Mouse (Mus musculus) liver, embryonic 15.5 days (tissue): ENCODE measurements around the gene Hyal3. TPM values are rescaled to one million over a fixed set of nuclear protein-coding genes. Genes with fewer than 3 reads are reported as not detected.

Experiments used
- ATAC-seq: fragments of 200-750 bp; cut with Nextera tagmentation; 2 replicates; pipeline ENCODE4 v1.8.0; 2017; ENCODE audit warnings: moderate number of reproducible peaks, mild to moderate bottlenecking, moderate library complexity; ENCODE audit not compliant: insufficient read depth
- H3K27ac ChIP-seq: fragments of 300-500 bp; sonication (generic); replicated peaks from 2 replicates; pipeline ENCODE4 v1.5.1; 2015; ENCODE audit warnings: mild to moderate bottlenecking, inconsistent platforms
- H3K27me3 ChIP-seq: fragments of 300-500 bp; sonication (generic); 2 replicates; pipeline ENCODE4 v1.6.1; 2015; ENCODE audit warnings: mild to moderate bottlenecking, inconsistent platforms
- H3K36me3 ChIP-seq: fragments of 300-500 bp; sonication (generic); replicated peaks from 2 replicates; pipeline ENCODE4 v1.6.1; 2015; ENCODE audit warnings: moderate library complexity, mild to moderate bottlenecking, inconsistent platforms
- H3K4me1 ChIP-seq: fragments of 300-500 bp; sonication (generic); replicated peaks from 2 replicates; pipeline ENCODE4 v1.6.1; 2015; ENCODE audit warnings: inconsistent platforms
- H3K4me2 ChIP-seq: fragments of 300-500 bp; sonication (generic); 2 replicates; pipeline ENCODE4 v1.6.1; 2015; ENCODE audit warnings: moderate library complexity, mild to moderate bottlenecking, inconsistent platforms
- H3K4me3 ChIP-seq: fragments of 300-500 bp; sonication (generic); replicated peaks from 2 replicates; pipeline ENCODE4 v1.5.1; 2015; ENCODE audit warnings: mild to moderate bottlenecking, inconsistent platforms
- H3K9ac ChIP-seq: fragments of 300-500 bp; sonication (generic); 2 replicates; pipeline ENCODE4 v1.6.1; 2015; ENCODE audit warnings: moderate library complexity, mild to moderate bottlenecking, inconsistent platforms
- H3K9me3 ChIP-seq: fragments of 300-500 bp; sonication (generic); replicated peaks from 2 replicates; pipeline ENCODE4 v1.6.1; 2016; ENCODE audit warnings: inconsistent platforms
- WGBS: fragments of 180-500 bp; shearing (Covaris S2); methylation state at CpG from one replicate; pipeline ENCODE4 v1.1.7; 2015; ENCODE audit warnings: mixed read lengths; ENCODE audit not compliant: insufficient replicate concordance; 5-methylcytosine and 5-hydroxymethylcytosine counted together
- polyA plus RNA-seq: library from polyadenylated mRNA; unstranded; fragments of >200 nt; fragmentation: Nextera tagmentation; extraction: Ambion mirVana; gene quantifications from 2 replicates; pipeline ENCODE4 v1.2.1, GENCODE M21; 2015

Hyal3 gene
- polyA plus RNA-seq, 1 experiment from 2014 or later, result 0.64 TPM

GRCm38 (mm10) chr9:107575579-107576356 lies 4.8 kb upstream of the Hyal3 start:
- Histone ChIP-seq H3K9ac (no peak overlapping the region), H3K4me1 (peaks cover 90% of the 10 kb centered on the region), H3K36me3 (peaks cover 33% of the 10 kb centered on the region), H3K27me3 (no peaks in the 10 kb centered on the region), H3K27ac (peak overlapping the region; percentile 84), H3K4me2 (peak overlapping the region; percentile 0; the same call in 1 of the 2 replicates), H3K9me3 (no peaks in the 10 kb centered on the region), H3K4me3 (no peak overlapping the region)
- 73% methylated on average over 14 of the region's 14 CpGs for WGBS
- ATAC-seq, result no peak

GRCm38 (mm10) chr9:107576357-107577107 lies 4.1 kb upstream of the Hyal3 start, which contains the start of gene Hyal1:
TSS of gene Hyal1 (plus strand) at chr9:107576927.
- Histone ChIP-seq H3K4me1 (peaks cover 89% of the 10 kb centered on the region), H3K9me3 (no peaks in the 10 kb centered on the region), H3K36me3 (peaks cover 29% of the 10 kb centered on the region), H3K4me2 (peak within 1 kb of the TSS; percentile 76), H3K27me3 (no peaks in the 10 kb centered on the region), H3K27ac (peak within 1 kb of the TSS; percentile 84), H3K9ac (peak within 1 kb of the TSS; percentile 58), H3K4me3 (peak within 1 kb of the TSS; percentile 55)
- peak; percentile 65 for ATAC-seq
- 24% methylated on average over 16 of the region's 16 CpGs for WGBS

DNA sequence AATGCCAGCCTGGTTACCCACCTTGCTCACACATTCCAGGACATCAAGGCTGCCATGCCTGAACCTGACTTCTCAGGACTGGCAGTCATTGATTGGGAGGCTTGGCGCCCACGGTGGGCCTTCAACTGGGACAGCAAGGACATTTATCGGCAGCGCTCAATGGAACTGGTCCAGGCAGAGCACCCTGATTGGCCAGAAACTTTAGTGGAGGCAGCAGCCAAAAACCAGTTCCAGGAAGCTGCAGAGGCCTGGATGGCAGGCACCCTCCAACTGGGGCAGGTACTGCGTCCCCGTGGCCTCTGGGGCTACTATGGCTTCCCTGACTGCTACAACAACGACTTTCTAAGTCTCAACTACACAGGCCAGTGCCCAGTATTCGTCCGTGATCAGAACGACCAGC lies 2.7 kb upstream of the Hyal3 start:
- Histone ChIP-seq H3K27ac (0 out of 2 replicates have a peak overlapping the region, but pooled peaks have one; percentile 69), H3K4me3 (no peak overlapping the region), H3K36me3 (peaks cover 16% of the 10 kb centered on the region), H3K4me1 (peaks cover 89% of the 10 kb centered on the region), H3K4me2 (peak overlapping the region; percentile 76), H3K9me3 (no peaks in the 10 kb centered on the region), H3K27me3 (no peaks in the 10 kb centered on the region), H3K9ac (no peak overlapping the region)
- no peak for ATAC-seq
- WGBS, result 84% methylated on average over 10 of the region's 10 CpGs

DNA sequence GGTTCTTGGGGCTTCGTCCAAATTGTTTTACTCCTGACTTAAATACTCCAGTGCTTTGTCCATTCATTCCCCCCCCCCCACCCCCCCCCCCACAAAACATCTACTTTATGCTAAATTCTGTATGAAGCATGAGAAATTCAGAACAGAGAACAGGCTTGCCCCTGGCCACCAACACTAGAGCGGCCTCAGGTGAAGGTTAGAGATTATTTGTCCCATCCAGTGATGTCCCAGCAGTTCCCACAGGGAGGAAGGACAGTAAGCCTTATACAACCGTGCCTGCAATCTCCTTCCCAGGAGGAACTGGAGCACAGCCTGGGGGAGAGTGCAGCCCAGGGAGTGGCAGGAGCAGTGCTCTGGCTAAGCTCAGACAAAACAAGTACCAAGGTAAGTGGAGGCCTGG lies 2.0 kb upstream of the Hyal3 start, which contains the start of gene Naa80:
TSS of gene Naa80 (plus strand) at position 301 of the 400 bp plus-strand sequence.
- Histone ChIP-seq H3K27ac (peak within 1 kb of the TSS; percentile 96), H3K27me3 (no peaks in the 10 kb centered on the region), H3K9ac (no peak within 1 kb of the TSS; the same call in 1 of the 2 replicates), H3K4me2 (peak within 1 kb of the TSS; percentile 80), H3K4me1 (peaks cover 88% of the 10 kb centered on the region), H3K4me3 (no peak within 1 kb of the TSS), H3K9me3 (no peaks in the 10 kb centered on the region), H3K36me3 (peaks cover 17% of the 10 kb centered on the region)
- ATAC-seq, result no peak
- 73% methylated on average over 3 of the region's 3 CpGs for WGBS

DNA sequence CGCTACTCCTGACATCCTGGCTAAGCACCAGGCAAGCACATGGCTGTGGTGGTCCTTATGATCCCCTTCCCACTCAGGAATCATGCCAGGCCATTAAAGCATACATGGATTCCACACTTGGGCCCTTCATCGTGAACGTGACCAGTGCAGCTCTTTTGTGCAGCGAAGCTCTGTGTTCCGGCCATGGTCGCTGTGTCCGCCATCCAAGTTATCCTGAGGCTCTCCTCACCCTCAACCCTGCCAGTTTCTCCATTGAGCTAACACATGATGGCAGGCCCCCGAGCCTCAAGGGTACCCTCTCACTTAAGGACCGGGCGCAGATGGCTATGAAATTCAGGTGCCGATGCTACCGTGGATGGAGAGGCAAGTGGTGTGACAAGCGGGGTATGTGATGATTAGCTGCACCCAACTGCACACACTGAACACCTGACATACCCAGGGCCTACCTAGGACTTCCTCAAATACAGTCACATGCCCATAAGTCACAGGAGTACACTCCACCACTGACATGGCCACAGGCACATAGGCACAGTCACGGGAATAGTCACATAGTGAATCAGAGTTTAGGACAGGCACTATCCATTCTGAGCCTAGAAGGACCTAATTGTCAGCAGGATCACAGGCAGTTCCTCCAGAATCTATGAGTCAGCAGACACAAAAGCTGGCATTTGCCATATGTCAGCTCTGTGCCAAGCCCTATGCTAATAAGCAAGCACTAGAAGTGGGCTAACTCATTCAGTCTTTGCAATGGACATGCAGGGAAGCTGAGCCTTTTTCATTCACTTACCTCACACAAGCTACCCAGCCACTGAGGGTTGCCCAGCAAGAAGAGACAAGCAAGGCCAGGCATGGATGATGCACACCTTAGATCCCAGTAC lies 1.4 kb upstream of the Hyal3 start:
- peak overlapping the region; percentile 96 for H3K27ac ChIP-seq
- no peak overlapping the region for H3K4me3 ChIP-seq
- WGBS, result 88% methylated on average over 14 of the region's 14 CpGs
- H3K4me1 ChIP-seq, result peaks cover 92% of the 10 kb centered on the region
- ATAC-seq, result no peak
- peaks cover 20% of the 10 kb centered on the region for H3K36me3 ChIP-seq
- H3K27me3 ChIP-seq, result no peaks in the 10 kb centered on the region
- H3K9ac ChIP-seq, result no peak overlapping the region
- H3K9me3 ChIP-seq, result no peaks in the 10 kb centered on the region
- H3K4me2 ChIP-seq, result 0 out of 2 replicates have a peak overlapping the region, but pooled peaks have one; percentile 80

GRCm38 (mm10) chr9:107581584-107581983 lies 966 bp downstream of the Hyal3 start:
- WGBS, result 23% methylated on average over 4 of the region's 4 CpGs
- Histone ChIP-seq H3K4me3 (peak overlapping the region; percentile 64), H3K4me1 (peaks cover 94% of the 10 kb centered on the region)

DNA sequence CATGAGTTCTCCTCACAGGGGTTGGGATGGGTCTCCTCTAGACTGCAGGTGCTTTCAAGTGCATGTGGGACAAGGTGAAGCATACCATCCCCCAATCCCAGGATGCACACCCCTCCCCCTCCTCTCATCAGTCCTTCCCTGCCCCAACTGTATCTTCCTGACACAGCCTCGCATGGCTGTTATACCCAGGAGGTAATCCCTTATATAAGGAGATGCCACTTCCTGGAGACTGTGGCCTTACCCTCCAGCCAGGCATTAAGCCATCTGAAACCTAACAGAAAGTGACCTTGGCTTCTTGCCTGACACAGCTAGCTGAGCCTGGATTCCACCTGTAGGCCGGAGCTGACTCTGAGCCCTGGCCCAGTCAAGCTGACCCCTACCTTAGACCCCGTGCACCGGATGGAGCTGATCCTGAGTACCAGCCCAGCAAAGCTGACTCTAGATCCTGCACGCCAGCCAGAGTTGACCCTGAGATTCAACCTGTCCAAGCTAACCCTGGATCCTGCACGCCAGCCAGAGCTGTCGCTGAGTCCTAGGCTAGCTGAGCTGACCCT lies 2.0 kb downstream of the Hyal3 start:
- no peak for ATAC-seq
- peak overlapping the region; percentile 80; the same call in 1 of the 2 replicates for H3K4me2 ChIP-seq
- H3K4me1 ChIP-seq, result peaks cover 89% of the 10 kb centered on the region
- H3K9me3 ChIP-seq, result no peaks in the 10 kb centered on the region
- peak overlapping the region; percentile 70; the same call in 1 of the 2 replicates for H3K9ac ChIP-seq
- H3K27ac ChIP-seq, result peak overlapping the region; percentile 96
- no peak overlapping the region for H3K4me3 ChIP-seq
- 81% methylated on average over 7 of the region's 7 CpGs for WGBS
- H3K27me3 ChIP-seq, result no peaks in the 10 kb centered on the region
- peaks cover 22% of the 10 kb centered on the region for H3K36me3 ChIP-seq

More at GRCm38 (mm10) chr9:107581584-107581983, 966 bp downstream of the Hyal3 start:
- Histone ChIP-seq H3K9ac (peak overlapping the region; percentile 70), H3K27me3 (no peaks in the 10 kb centered on the region), H3K9me3 (no peaks in the 10 kb centered on the region), H3K36me3 (peaks cover 22% of the 10 kb centered on the region), H3K27ac (peak overlapping the region; percentile 96), H3K4me2 (peak overlapping the region; percentile 80)
- ATAC-seq, result no peak

DNA sequence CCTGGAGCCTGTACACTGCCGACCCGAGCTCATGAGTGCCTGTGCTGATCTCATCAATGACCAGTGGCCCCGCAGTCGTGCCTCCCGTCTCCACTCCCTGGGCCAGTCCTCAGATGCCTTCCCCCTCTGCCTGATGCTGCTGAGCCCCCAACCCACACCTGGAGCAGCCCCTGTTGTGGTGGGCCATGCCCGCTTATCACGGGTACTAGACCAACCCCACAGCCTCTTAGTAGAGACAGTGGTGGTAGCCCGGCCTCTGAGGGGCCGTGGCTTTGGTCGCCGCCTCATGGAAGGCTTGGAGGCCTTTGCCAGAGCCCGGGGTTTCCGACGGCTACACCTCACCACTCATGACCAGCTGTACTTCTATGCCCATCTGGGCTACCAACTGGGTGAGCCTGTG lies 2.6 kb downstream of the Hyal3 start:
- Histone ChIP-seq H3K27me3 (no peaks in the 10 kb centered on the region), H3K9ac (no peak overlapping the region), H3K4me3 (no peak overlapping the region), H3K4me2 (no peak overlapping the region), H3K36me3 (peaks cover 22% of the 10 kb centered on the region), H3K4me1 (peaks cover 83% of the 10 kb centered on the region), H3K27ac (peak overlapping the region; percentile 96; the same call in 1 of the 2 replicates), H3K9me3 (no peaks in the 10 kb centered on the region)
- 87% methylated on average over 14 of the region's 14 CpGs for WGBS
- ATAC-seq, result no peak

GRCm38 (mm10) chr9:107586504-107586903 lies 5.9 kb downstream of the Hyal3 start:
- H3K4me2 ChIP-seq, result peak overlapping the region; percentile 82
- peak overlapping the region; percentile 57 for H3K9ac ChIP-seq
- WGBS, result 77% methylated on average over 5 of the region's 5 CpGs
- H3K9me3 ChIP-seq, result no peaks in the 10 kb centered on the region
- peak overlapping the region; percentile 78 for H3K4me3 ChIP-seq
- peak overlapping the region; percentile 96 for H3K27ac ChIP-seq
- H3K4me1 ChIP-seq, result peaks cover 86% of the 10 kb centered on the region
- H3K27me3 ChIP-seq, result no peaks in the 10 kb centered on the region
- H3K36me3 ChIP-seq, result peaks cover 47% of the 10 kb centered on the region
- no peak for ATAC-seq
